Mouse (Mus musculus): ENCODE data around the gene Tnni2. TPM values are rescaled to one million over a fixed set of nuclear protein-coding genes. Genes with fewer than 3 reads are reported as not detected.

Tnni2 gene
- total RNA-seq, 1 experiment: 3.7 TPM

DNA sequence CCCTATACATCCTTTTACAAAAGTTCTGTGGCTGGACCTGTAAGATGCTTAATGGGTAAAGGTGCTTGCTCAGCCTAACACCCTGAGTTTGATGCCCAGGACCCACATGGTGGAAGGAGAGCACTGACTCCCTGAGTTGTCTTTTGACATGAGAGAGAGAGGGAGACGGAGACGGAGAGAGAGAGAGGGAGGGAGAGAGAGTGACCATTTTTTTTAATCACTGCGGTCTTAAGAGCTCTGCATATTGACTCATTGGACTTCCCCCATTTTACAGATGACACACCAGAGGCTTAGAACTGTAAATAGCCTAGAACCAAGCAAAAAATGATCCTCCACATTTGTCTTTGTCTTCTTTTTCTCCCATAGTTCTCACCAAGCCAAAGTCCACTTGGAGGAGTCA lies 46.4 kb downstream of the Tnni2 start:
- Histone ChIP-seq H3K4me1 (ENCODE audit: control insufficient read depth in 2 of 2, insufficient read depth in 2 of 2, low read length in 2 of 2, poor library complexity in 1 of 2) (peaks cover 2 to 9% of the 10 kb centered on the region in 2 experiments; a peak in 2 of 4 replicates), H3K9me3 (ENCODE audit: control insufficient read depth, insufficient read depth, low read depth, low read length) (no peaks in the 10 kb centered on the region), H3K4me3 (ENCODE audit: insufficient read depth in 1 of 2, low read depth in 1 of 2, low read length in 2 of 2, poor library complexity in 1 of 2, severe bottlenecking in 1 of 2) (no peak overlapping the region), H3K36me3 (ENCODE audit: control insufficient read depth, insufficient read depth, low read length, poor library complexity, severe bottlenecking) (no peaks in the 10 kb centered on the region), H3K27ac (ENCODE audit: insufficient read depth, low read depth, low read length, poor library complexity, severe bottlenecking) (no peak overlapping the region), H3K9ac (ENCODE audit: insufficient read depth, low read depth, low read length, poor library complexity, severe bottlenecking) (no peak overlapping the region)
- DNase-seq (ENCODE audit: low read depth, low spot score): no peak
- in situ Hi-C loops (cut with MboI; ENCODE audit: low sequenced_read_pairs in 2 of 2, unreplicated experiment in 2 of 2): no loop called here
- TF ChIP-seq ZC3H11A (IDR thresholded peaks at IDR 0.05; ENCODE audit: borderline replicate concordance, low read depth, low read length) (no peak), HCFC1 (IDR thresholded peaks at IDR 0.05; ENCODE audit: borderline replicate concordance, insufficient read depth, low read length) (no peak), CHD2 (IDR thresholded peaks at IDR 0.05; ENCODE audit: low read depth, low read length) (no peak), MAFK (IDR thresholded peaks at IDR 0.05; ENCODE audit: insufficient read depth, low read depth, low read length) (no peak), ZNF384 (IDR thresholded peaks at IDR 0.05; ENCODE audit: low read depth, low read length) (no peak)

DNA sequence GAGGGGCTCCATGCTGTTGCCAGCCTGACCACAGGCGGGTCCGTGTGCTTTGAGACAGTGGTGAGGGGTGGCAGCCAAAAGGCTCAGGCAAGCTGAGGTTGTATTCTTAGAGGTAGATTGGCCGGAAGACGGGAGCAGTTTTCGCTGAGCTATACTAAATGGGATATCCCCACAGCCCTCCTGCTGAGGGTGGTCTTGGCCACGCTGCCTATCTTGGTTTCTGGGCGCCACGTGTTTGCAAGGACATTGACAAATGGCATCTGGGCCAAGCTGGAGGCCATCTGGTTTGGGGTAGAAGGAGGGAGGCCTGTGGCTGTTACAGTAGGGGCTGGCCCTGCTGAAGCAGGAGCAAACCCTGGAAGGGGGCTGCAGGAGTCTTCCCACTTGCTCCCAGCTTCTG lies 51.9 kb downstream of the Tnni2 start:
- H3K36me3 ChIP-seq (ENCODE audit: control insufficient read depth, insufficient read depth, low read length, poor library complexity, severe bottlenecking): no peaks in the 10 kb centered on the region
- H3K4me3 ChIP-seq (ENCODE audit: insufficient read depth in 1 of 2, low read depth in 1 of 2, low read length in 2 of 2, poor library complexity in 1 of 2, severe bottlenecking in 1 of 2): no peak overlapping the region
- no peaks in the 10 kb centered on the region for H3K9me3 ChIP-seq (ENCODE audit: control insufficient read depth, insufficient read depth, low read depth, low read length)
- no peak overlapping the region for H3K9ac ChIP-seq (ENCODE audit: insufficient read depth, low read depth, low read length, poor library complexity, severe bottlenecking)
- H3K27ac ChIP-seq (ENCODE audit: insufficient read depth, low read depth, low read length, poor library complexity, severe bottlenecking): no peak overlapping the region
- no peak for TF ChIP-seq ZC3H11A (IDR thresholded peaks at IDR 0.05; ENCODE audit: borderline replicate concordance, low read depth, low read length)
- TF ChIP-seq HCFC1 (IDR thresholded peaks at IDR 0.05; ENCODE audit: borderline replicate concordance, insufficient read depth, low read length): no peak
- TF ChIP-seq CHD2 (IDR thresholded peaks at IDR 0.05; ENCODE audit: low read depth, low read length): no peak
- TF ChIP-seq ZNF384 (IDR thresholded peaks at IDR 0.05; ENCODE audit: low read depth, low read length): no peak
- no peak for TF ChIP-seq MAFK (IDR thresholded peaks at IDR 0.05; ENCODE audit: insufficient read depth, low read depth, low read length)
- no peak for DNase-seq (ENCODE audit: low read depth, low spot score)
- H3K4me1 ChIP-seq (ENCODE audit: control insufficient read depth in 2 of 2, insufficient read depth in 2 of 2, low read length in 2 of 2, poor library complexity in 1 of 2): no peaks in the 10 kb centered on the region
- in situ Hi-C loops (cut with MboI; ENCODE audit: low sequenced_read_pairs in 2 of 2, unreplicated experiment in 2 of 2): no loop called here

Other genes with a start within 250 kb of the Tnni2 start
- gene Krtap5-3, start 240.4 kb upstream of the Tnni2 start, total RNA-seq (2012; rRNA removed): not detected in 2 replicates
- gene Gm7579, start 229.9 kb upstream of the Tnni2 start, total RNA-seq (2012; rRNA removed): not detected in 2 replicates
- not detected in 2 replicates for gene Krtap5-5, start 211.8 kb upstream of the Tnni2 start, total RNA-seq (2012; rRNA removed)
- gene Gm40460, start 200.7 kb upstream of the Tnni2 start, total RNA-seq (2012; rRNA removed): not detected in 2 replicates
- not detected in 2 replicates for gene Gm2431, start 183.5 kb upstream of the Tnni2 start, total RNA-seq (2012; rRNA removed)
- gene Gm4559, start 167.4 kb upstream of the Tnni2 start, total RNA-seq (2012; rRNA removed): not detected in 2 replicates
- not detected in 2 replicates for gene Krtap5-1, start 144.7 kb upstream of the Tnni2 start, total RNA-seq (2012; rRNA removed)
- gene Krtap5-4, start 138.3 kb upstream of the Tnni2 start, total RNA-seq (2012; rRNA removed): not detected in 2 replicates
- 0.53 and 0.71 TPM in 2 replicates for gene Ifitm10, start 68.1 kb upstream of the Tnni2 start, total RNA-seq (2012; rRNA removed)
- gene Gm49369, start 59.1 kb upstream of the Tnni2 start, total RNA-seq (2012; rRNA removed): 6.6 and 17.8 TPM in 2 replicates
- gene Ctsd, start 53.8 kb upstream of the Tnni2 start, total RNA-seq (2012; rRNA removed): 535 and 745 TPM in 2 replicates
- 0.42 and 0.94 TPM in 2 replicates for gene Syt8, start 7.0 kb upstream of the Tnni2 start, total RNA-seq (2012; rRNA removed)
- 3.6 and 13.7 TPM in 2 replicates for gene Lsp1, start 19.0 kb downstream of the Tnni2 start, total RNA-seq (2012; rRNA removed)
- gene Tnnt3, start 57.0 kb downstream of the Tnni2 start, total RNA-seq (2012; rRNA removed): 1.3 and 6.4 TPM in 2 replicates
- 45.6 and 49.1 TPM in 2 replicates for gene Mrpl23, start 90.9 kb downstream of the Tnni2 start, total RNA-seq (2012; rRNA removed)
- 44.4 and 66.4 TPM in 2 replicates for gene Igf2, start 225.0 kb downstream of the Tnni2 start, total RNA-seq (2012; rRNA removed)
- 0.16 and 0.40 TPM in 2 replicates for gene Gm49394, start 228.1 kb downstream of the Tnni2 start, total RNA-seq (2012; rRNA removed)